Mouse (Mus musculus) testis, postnatal 14 days (tissue): ENCODE measurements at regions not wholly inside any gene's neighbourhood (a gene's known extent, or its start where the extent isn't known, plus 50 kb on each side); places are given as distances from the start of the nearest gene placed in this dataset.

ENCODE experiments used
- DNase-seq: peaks from one replicate; pipeline ENCODE4 v3.0.0; 2021; ENCODE audit warnings: low spot score

DNA sequence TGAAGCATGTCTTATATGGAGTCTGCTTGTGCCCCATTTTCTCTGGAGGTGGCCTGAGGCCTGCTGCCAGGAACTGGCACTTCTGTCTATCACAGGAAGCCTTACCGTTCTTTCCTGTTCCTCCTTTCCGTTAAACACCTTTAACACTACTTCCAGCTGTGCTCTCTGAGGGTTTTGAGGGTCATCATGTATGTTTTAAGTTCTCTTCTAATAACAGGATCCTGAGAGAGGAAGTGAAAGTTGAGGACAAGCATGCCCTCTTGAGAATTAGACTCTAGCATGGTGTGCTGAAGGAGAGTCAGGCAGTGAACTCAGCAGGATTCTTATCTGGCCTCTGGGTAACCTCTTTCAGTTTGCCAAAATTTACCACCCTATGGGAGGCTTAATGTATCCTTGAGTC, 418.0 kb upstream of the 9430069I07Rik start:
- DNase-seq, result no peak

GRCm38 (mm10) chr15:34751746-34752145, 394.1 kb upstream of the 9430069I07Rik start:
- no peak for DNase-seq

- no peak for DNase-seq
Measured at GRCm38 (mm10) chr15:34751021-34751420, 393.3 kb upstream of the 9430069I07Rik start.

GRCm38 (mm10) chr15:34747111-34747510, 389.4 kb upstream of the 9430069I07Rik start:
- DNase-seq, result no peak

DNA sequence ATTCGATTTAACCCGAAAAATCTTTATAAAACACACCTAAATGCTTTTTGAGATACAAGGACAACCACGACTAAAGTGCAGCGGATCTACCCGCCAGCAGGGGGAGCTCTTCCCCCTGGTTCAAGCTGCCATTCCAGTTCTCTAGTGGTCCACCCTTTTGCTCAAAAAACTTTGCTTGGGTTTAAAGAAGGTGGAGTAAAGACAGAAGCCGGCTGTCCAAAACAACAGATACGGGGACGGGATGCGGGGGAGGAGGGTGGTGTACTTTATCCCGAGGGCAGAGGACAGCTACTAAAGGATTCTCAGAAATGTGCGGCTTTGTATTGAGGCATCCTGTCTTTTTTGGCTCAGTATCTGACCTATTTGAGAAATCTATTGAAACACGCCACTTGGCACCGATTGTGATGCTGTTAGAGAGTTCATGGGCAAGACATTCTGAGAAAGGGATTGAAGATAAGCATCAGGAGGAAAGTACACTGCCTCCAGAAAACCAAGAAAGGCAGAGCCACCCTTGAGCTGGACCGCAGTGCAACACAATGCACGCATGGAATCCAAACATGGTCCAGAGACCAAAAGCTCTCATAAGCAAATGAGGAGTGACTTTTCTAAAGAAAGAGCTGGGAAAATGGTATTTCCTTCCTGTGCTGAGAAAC, 385.6 kb upstream of the 9430069I07Rik start:
- DNase-seq, result peak; percentile 59

- no peak for DNase-seq
Measured at GRCm38 (mm10) chr15:34741488-34741887, 383.8 kb upstream of the 9430069I07Rik start.
